Mouse (Mus musculus): ENCODE results near the gene Gpr180. TPM values are rescaled to one million over a fixed set of nuclear protein-coding genes. Genes with fewer than 3 reads are reported as not detected.
A peak's percentile ranks its signal among the peaks of the same experiment; 100 is the strongest.
"Not testable (repeated sequence)": the region's sequence is repeated elsewhere in the genome, so short reads cannot be mapped to it uniquely, and the experiment has no call there.

Gpr180 gene
- total RNA-seq, 2 experiments from 2014 or later: 24.0 to 26.1 TPM

GRCm38 (mm10) chr14:118151651-118152293 is 14.8 kb downstream of the Gpr180 start:
- peak in 1 of 2 experiments; percentile 50 for DNase-seq (ENCODE audit: low spot score in 2 of 2)

- no peak for DNase-seq (ENCODE audit: low spot score in 2 of 2)
Observed at GRCm38 (mm10) chr14:118152294-118152651, 15.3 kb downstream of the Gpr180 start.

DNA sequence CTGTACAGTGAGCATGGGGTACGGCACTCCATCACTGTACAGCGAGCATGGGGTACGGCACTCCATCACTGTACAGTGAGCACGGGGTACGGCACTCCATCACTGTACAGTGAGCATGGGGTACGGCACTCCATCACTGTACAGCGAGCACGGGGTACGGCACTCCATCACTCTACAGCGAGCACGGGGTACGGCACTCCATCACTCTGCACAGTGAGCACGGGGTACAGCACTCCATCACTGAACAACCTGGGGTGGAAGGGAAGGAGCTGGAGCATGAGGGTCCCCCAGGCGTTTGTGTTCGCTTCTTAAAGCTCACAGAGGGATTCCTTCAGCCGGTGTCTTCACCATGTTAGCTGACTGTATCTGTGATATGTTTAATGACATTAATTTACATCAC is 19.1 kb downstream of the Gpr180 start:
- DNase-seq (ENCODE audit: low spot score in 2 of 2): not testable (repeated sequence)

- no peak for DNase-seq (ENCODE audit: low spot score in 2 of 2)
Observed at GRCm38 (mm10) chr14:118156740-118157139, 19.8 kb downstream of the Gpr180 start.

DNA sequence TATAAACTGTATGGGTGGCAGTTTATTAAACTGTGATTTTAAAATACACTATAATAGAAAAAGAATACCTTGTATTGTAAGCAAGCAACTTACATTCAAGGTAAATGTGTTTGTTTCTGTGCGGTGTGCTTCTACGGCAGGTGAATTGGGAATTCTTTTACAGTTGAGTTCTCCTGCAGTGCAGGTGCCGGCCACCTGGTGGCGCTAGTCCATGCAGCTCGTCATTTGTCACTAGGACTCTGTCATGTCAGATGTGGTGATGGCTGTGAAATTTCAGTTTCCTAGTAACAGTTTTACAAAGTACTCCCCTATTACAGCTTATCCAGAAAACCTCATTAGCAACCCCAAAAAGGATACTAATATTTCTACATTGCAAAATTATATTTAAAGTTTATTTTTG is 20.2 kb downstream of the Gpr180 start:
- DNase-seq (ENCODE audit: low spot score in 2 of 2): peak in 1 of 2 experiments; percentile 76

GRCm38 (mm10) chr14:118161751-118162150 is 24.8 kb downstream of the Gpr180 start:
- DNase-seq (ENCODE audit: low spot score in 2 of 2): no peak

- DNase-seq (ENCODE audit: low spot score in 2 of 2): peak in 1 of 2 experiments; percentile 37
Observed at GRCm38 (mm10) chr14:118162640-118163039, 25.7 kb downstream of the Gpr180 start.

DNA sequence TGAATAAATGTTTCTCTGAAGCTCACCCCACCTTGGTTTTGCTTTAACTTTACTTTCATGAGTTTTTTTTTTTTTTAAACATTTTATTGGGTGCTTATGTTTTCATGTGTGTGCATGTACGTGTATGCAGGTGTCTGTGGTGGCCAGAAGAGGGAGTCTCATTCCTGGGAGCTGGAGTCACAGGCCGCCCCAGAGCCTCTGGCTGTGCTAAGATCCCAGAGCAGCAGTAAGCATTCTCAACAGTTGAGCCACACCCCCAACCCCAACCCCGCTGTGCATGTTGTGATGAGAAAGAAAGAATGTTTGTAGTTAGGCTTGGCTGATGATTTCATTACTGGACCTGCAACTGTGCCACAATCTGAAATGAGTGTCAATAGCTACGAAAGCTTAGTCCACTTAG is 31.8 kb downstream of the Gpr180 start:
- DNase-seq (ENCODE audit: low spot score in 2 of 2): no peak

DNA sequence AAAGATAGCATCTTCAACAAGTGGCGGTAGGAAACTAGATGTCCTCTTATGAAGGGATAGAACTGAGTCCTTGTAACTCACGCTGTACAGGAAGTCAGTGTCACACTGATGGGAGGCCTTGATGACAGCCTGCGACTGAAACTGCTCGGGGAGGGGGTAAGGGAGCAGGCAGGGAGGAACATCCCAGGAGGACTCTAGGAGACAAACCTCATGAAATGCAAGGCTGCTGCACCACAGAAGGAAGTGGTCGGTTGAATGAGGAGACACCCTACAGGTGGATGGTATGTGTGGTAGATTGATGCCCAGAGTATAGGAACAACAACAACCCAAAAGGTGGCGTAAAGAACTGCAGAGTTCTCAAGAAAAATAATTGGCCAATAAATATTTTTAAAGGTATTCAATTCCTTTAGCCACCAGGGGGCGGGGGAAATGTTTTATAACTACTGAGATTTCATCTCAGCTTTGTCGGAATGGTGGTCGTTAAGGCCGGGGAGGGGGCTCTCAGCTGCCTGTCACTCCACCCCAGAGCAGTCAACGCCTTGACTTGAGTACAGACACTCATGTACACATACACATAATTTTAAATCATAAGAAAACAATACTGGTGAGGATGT is 36.7 kb downstream of the Gpr180 start:
- DNase-seq (ENCODE audit: low spot score in 2 of 2): no peak

GRCm38 (mm10) chr14:118175071-118175693 is 38.2 kb downstream of the Gpr180 start:
- no peak for DNase-seq (ENCODE audit: low spot score in 2 of 2)

GRCm38 (mm10) chr14:118175694-118176085 is 38.7 kb downstream of the Gpr180 start:
- no peak for DNase-seq (ENCODE audit: low spot score in 2 of 2)

DNA sequence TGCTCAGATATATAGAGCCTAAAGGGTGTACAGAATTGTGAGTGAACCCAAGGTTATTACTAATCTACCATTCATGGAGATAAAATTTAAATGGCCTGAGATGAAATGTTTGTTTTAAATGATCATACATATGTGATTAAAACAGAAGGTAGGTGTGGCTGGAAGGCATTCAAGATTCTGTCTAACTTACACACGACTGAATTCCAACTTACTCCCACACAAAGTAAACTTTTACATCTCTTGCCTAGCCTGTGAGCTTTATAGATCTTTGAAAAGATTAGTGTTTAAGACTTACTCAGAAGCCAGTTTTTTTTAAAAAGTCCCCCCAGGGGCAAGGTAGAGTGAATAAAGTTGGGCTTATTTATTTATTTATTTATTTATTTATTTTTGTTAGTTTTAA is 42.3 kb downstream of the Gpr180 start:
- DNase-seq (ENCODE audit: low spot score in 2 of 2): no peak

- DNase-seq (ENCODE audit: low spot score in 2 of 2): no peak
Observed at GRCm38 (mm10) chr14:118179701-118180100, 42.7 kb downstream of the Gpr180 start.

DNA sequence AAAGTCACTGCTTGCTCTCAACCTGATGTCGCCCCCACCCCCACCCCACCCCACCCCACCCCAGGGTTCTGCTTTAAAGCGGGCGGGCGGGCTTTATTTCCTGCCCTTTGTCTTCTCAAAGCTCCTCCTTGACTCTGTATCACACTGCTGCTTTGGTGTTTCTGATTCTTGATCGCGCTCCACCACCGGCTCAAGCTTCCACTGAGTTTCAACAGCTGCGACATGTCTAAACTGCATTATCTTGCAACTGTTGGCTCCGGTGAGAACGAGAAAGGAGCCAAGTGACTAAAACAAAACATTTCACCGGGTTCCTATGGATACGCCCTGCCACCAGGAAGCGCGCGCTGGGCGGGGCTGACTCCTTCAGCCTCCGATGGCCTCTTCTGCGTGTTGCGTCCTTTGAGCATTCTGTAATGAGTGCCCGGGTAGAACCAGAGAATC is 43.2 kb downstream of the Gpr180 start:
- DNase-seq (ENCODE audit: low spot score in 2 of 2): peak in 1 of 2 experiments; percentile 35

GRCm38 (mm10) chr14:118180711-118181177 is 43.8 kb downstream of the Gpr180 start:
- peak in 1 of 2 experiments; percentile 35 for DNase-seq (ENCODE audit: low spot score in 2 of 2)

- DNase-seq (ENCODE audit: low spot score in 2 of 2): no peak
Observed at GRCm38 (mm10) chr14:118191442-118191841, 54.5 kb downstream of the Gpr180 start.

- DNase-seq (ENCODE audit: low spot score in 2 of 2): no peak
Observed at GRCm38 (mm10) chr14:118193001-118193628, 56.2 kb downstream of the Gpr180 start.

GRCm38 (mm10) chr14:118193663-118194062 is 56.7 kb downstream of the Gpr180 start:
- no peak for DNase-seq (ENCODE audit: low spot score in 2 of 2)

DNA sequence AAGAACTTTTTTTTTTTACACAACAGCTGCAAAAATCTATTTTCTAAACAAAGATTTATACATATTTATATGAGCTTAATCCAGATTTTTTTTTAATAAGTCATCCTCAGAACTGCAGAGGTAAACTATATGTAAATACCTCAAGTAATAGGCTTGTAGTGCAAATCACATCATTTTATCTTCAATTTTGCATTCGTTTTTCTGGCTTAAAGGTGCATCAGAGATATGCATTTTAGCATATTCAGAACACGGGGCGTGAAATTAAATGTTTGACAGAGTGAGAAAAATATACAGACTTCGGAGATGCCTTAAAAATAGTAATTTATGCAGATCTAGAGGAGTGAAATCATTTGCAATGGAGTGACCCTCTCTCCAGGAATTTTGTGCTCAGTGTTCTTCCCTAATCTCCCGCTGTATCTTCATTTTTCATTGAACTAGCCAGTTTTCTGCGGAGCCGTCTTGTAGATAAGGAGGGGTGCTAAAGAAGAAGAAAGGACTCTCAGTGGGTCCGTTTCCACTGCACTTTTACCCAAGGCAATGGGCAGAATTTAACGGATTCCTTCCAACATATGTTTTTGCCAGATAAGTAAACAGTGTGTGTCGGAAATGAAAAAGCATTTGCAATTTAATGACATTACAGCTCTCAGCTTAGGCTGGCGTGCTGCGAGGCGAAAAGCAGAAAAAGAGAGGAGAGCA is 57.4 kb downstream of the Gpr180 start:
- no peak for DNase-seq (ENCODE audit: low spot score in 2 of 2)

- no peak for DNase-seq (ENCODE audit: low spot score in 2 of 2)
Observed at GRCm38 (mm10) chr14:118197063-118197462, 60.1 kb downstream of the Gpr180 start.

GRCm38 (mm10) chr14:118200731-118201130 is 63.8 kb downstream of the Gpr180 start:
- no peak for DNase-seq (ENCODE audit: low spot score in 2 of 2)
